ENCODE assay signal across 11 mouse cellular contexts in genomic region chr11:112197620-112198268, GRCm38 (mm10).
DNase-seq lines count a peak whose midpoint lies in the region; ATAC-seq lines count a peak whose summit lies in the region.
"Had no signal": no experiment of that assay in that cellular context is flagged by ENCODE, and none has a peak within 500 bp of the region (broad histone marks: within the 10 kb centered on the region; RNA-seq: fewer than 3 reads in every experiment).

No protein-coding gene starts in this region.

- H3K4me3 ChIP-seq in hindbrain, embryonic 10.5 days: peak overlapping the region; percentile 33
- no peak overlapping the region for H3K4me3 ChIP-seq in midbrain, embryonic 15.5 days

- peaks cover 14% of the 10 kb centered on the region; the same call in 1 of the 2 replicates for H3K27me3 ChIP-seq in hindbrain, embryonic 10.5 days (ENCODE audit: insufficient read depth, poor library complexity, severe bottlenecking)
- no peaks in the 10 kb centered on the region for H3K27me3 ChIP-seq in midbrain, embryonic 15.5 days (replicated peaks)

- H3K4me1 ChIP-seq in hindbrain, embryonic 10.5 days (replicated peaks): peaks cover 13% of the 10 kb centered on the region
- peaks cover 8% of the 10 kb centered on the region; the same call in 1 of the 2 replicates for H3K4me1 ChIP-seq in midbrain, embryonic 15.5 days

- H3K9me3 ChIP-seq in hindbrain, embryonic 10.5 days: no peaks in the 10 kb centered on the region
- no peaks in the 10 kb centered on the region for H3K9me3 ChIP-seq in midbrain, embryonic 15.5 days

- WGBS in hindbrain, embryonic 10.5 days: 8% methylated on average over 18 of the region's 18 CpGs
- 7% methylated on average over 18 of the region's 18 CpGs for WGBS in midbrain, embryonic 15.5 days

- peak; percentile 60 for ATAC-seq in midbrain, embryonic 15.5 days (replicated peaks)

- H3K27ac ChIP-seq in hindbrain, embryonic 10.5 days: peak overlapping the region; percentile 63; the same call in 1 of the 2 replicates
- no peak overlapping the region for H3K27ac ChIP-seq in midbrain, embryonic 15.5 days
- H3K27ac ChIP-seq: kidney, postnatal 0 days had no signal

- peak overlapping the region; percentile 28 for H3K4me2 ChIP-seq in midbrain, embryonic 15.5 days
- H3K4me2 ChIP-seq: lung, embryonic 14.5 days had no signal

- DNase-seq in R1 (ENCODE audit: low read depth, low spot score): peak; percentile 12
- peak; percentile 54 for DNase-seq in embryo, embryonic 10.5 days (ENCODE audit: low spot score)
- peak; percentile 12 for DNase-seq in hindbrain, embryonic 10.5 days (ENCODE audit: low spot score)
- no peak for DNase-seq in adrenal gland, postnatal 14 days
- DNase-seq in B cell, adult 2 months: no peak
- DNase-seq in right cerebral cortex, adult 18-20 months: no peak
- DNase-seq: adrenal gland, postnatal 25 days; cerebellum, adult 9-10 months; lung, embryonic 14.5 days had no signal

- no peaks in the 10 kb centered on the region for H3K36me3 ChIP-seq in hindbrain, embryonic 10.5 days
- H3K36me3 ChIP-seq in midbrain, embryonic 15.5 days (replicated peaks): no peaks in the 10 kb centered on the region

- no peak overlapping the region for H3K9ac ChIP-seq in midbrain, embryonic 15.5 days
- H3K9ac ChIP-seq: lung, embryonic 14.5 days had no signal

Comparison
In these comparisons a context has a peak if more than half of its experiments do, and no peak if none do; other contexts are left out.
1. DNase-seq: peak in R1 (single experiment), embryo, embryonic 10.5 days (single experiment) and hindbrain, embryonic 10.5 days (single experiment); none in adrenal gland, postnatal 14 days (single experiment), B cell, adult 2 months (0 of 2) and right cerebral cortex, adult 18-20 months (single experiment).